In genomic region chr3:153791610-153792363, GRCm38 (mm10) we compare ENCODE assay signal across 13 mouse cellular contexts. TPM values are rescaled to one million over a fixed set of nuclear protein-coding genes. Genes with fewer than 3 reads are reported as not detected.
A peak's percentile ranks its signal among the peaks of the same experiment; 100 is the strongest.
DNase-seq lines count a peak whose midpoint lies in the region; ATAC-seq lines count a peak whose summit lies in the region.
"Had no signal": no experiment of that assay in that cellular context is flagged by ENCODE, and none has a peak within 500 bp of the region (broad histone marks: within the 10 kb centered on the region; RNA-seq: fewer than 3 reads in every experiment).

No protein-coding gene starts in this region.

- peak overlapping the region; percentile 83 for H3K27ac ChIP-seq in heart, embryonic 11.5 days (ENCODE audit: low read depth, low read length)
- H3K27ac ChIP-seq in midbrain, embryonic 10.5 days (replicated peaks) = 0 out of 2 replicates have a peak overlapping the region, but pooled peaks have one; percentile 9
- no peak overlapping the region for H3K27ac ChIP-seq in midbrain, embryonic 16.5 days (ENCODE audit: low read length)
- no peak overlapping the region for H3K27ac ChIP-seq in intestine, embryonic 15.5 days
- H3K27ac ChIP-seq in stomach, embryonic 16.5 days (ENCODE audit: low read length) = no peak overlapping the region
- H3K27ac ChIP-seq: embryonic facial prominence, embryonic 13.5 days had no signal

- H3K27me3 ChIP-seq in heart, embryonic 11.5 days (ENCODE audit: control insufficient read depth, insufficient read depth, low read length) = no peaks in the 10 kb centered on the region
- no peaks in the 10 kb centered on the region for H3K27me3 ChIP-seq in midbrain, embryonic 10.5 days (ENCODE audit: low read depth, poor library complexity, severe bottlenecking)
- no peaks in the 10 kb centered on the region for H3K27me3 ChIP-seq in midbrain, embryonic 16.5 days (ENCODE audit: control insufficient read depth, insufficient read depth, low read depth, low read length)
- no peaks in the 10 kb centered on the region for H3K27me3 ChIP-seq in intestine, embryonic 15.5 days (replicated peaks)
- H3K27me3 ChIP-seq in stomach, embryonic 16.5 days (ENCODE audit: control insufficient read depth, insufficient read depth, low read length) = no peaks in the 10 kb centered on the region
- H3K27me3 ChIP-seq: embryonic facial prominence, embryonic 13.5 days had no signal

- H3K36me3 ChIP-seq in heart, embryonic 11.5 days (ENCODE audit: control insufficient read depth, insufficient read depth, low read length) = no peaks in the 10 kb centered on the region
- H3K36me3 ChIP-seq in midbrain, embryonic 10.5 days = no peaks in the 10 kb centered on the region
- no peaks in the 10 kb centered on the region for H3K36me3 ChIP-seq in midbrain, embryonic 16.5 days (ENCODE audit: control insufficient read depth, insufficient read depth, low read length)
- H3K36me3 ChIP-seq in intestine, embryonic 15.5 days = no peaks in the 10 kb centered on the region
- no peaks in the 10 kb centered on the region for H3K36me3 ChIP-seq in stomach, embryonic 16.5 days (ENCODE audit: control insufficient read depth, insufficient read depth, low read length)
- H3K36me3 ChIP-seq: embryonic facial prominence, embryonic 13.5 days had no signal

- H3K4me1 ChIP-seq in heart, embryonic 11.5 days (ENCODE audit: control insufficient read depth, insufficient read depth, low read length) = peaks cover 14% of the 10 kb centered on the region; the same call in 1 of the 2 replicates
- 0 out of 2 replicates have a peak, but pooled peaks cover 2% of the 10 kb centered on the region for H3K4me1 ChIP-seq in midbrain, embryonic 10.5 days
- no peaks in the 10 kb centered on the region for H3K4me1 ChIP-seq in midbrain, embryonic 16.5 days (ENCODE audit: control insufficient read depth, insufficient read depth, low read length)
- no peaks in the 10 kb centered on the region for H3K4me1 ChIP-seq in intestine, embryonic 15.5 days (replicated peaks)
- H3K4me1 ChIP-seq in stomach, embryonic 16.5 days (ENCODE audit: control insufficient read depth, insufficient read depth, low read length) = no peaks in the 10 kb centered on the region
- H3K4me1 ChIP-seq: embryonic facial prominence, embryonic 13.5 days had no signal

- 20% methylated on average over 11 of the region's 11 CpGs for WGBS in heart, embryonic 11.5 days (ENCODE audit: insufficient replicate concordance)
- 84% methylated on average over 11 of the region's 11 CpGs for WGBS in midbrain, embryonic 10.5 days
- 91% methylated on average over 11 of the region's 11 CpGs for WGBS in midbrain, embryonic 16.5 days
- WGBS in intestine, embryonic 15.5 days = 59% methylated on average over 11 of the region's 11 CpGs
- 64% methylated on average over 11 of the region's 11 CpGs for WGBS in stomach, embryonic 16.5 days

- peak; percentile 96 for ATAC-seq in heart, embryonic 11.5 days (replicated peaks; ENCODE audit: insufficient number of reproducible peaks, low FRiP score, low TSS enrichment)
- ATAC-seq in midbrain, embryonic 16.5 days = no peak
- ATAC-seq in intestine, embryonic 15.5 days = peak; percentile 91
- ATAC-seq in stomach, embryonic 16.5 days (ENCODE audit: insufficient read depth, low FRiP score) = peak; percentile 85

- no peak for DNase-seq in heart, postnatal 25 days (ENCODE audit: low spot score)
- DNase-seq in midbrain, embryonic 10.5 days (ENCODE audit: low spot score) = no peak
- DNase-seq in frontal cortex, adult 2 months (ENCODE audit: extremely low spot score in 1 of 2, low spot score in 1 of 2) = no peak
- no peak for DNase-seq in natural killer cell, adult 2 months (ENCODE audit: low spot score in 2 of 2)

- intact Hi-C loops in heart, postnatal 25 days (cut with DNase I) = no loop called here

- no peaks in the 10 kb centered on the region for H3K9me3 ChIP-seq in heart, embryonic 11.5 days (replicated peaks; ENCODE audit: control insufficient read depth, low read length)
- no peaks in the 10 kb centered on the region for H3K9me3 ChIP-seq in midbrain, embryonic 10.5 days (replicated peaks)
- no peaks in the 10 kb centered on the region for H3K9me3 ChIP-seq in midbrain, embryonic 16.5 days (replicated peaks; ENCODE audit: control insufficient read depth, low read length, poor library complexity, severe bottlenecking)
- no peaks in the 10 kb centered on the region for H3K9me3 ChIP-seq in intestine, embryonic 15.5 days
- no peaks in the 10 kb centered on the region for H3K9me3 ChIP-seq in stomach, embryonic 16.5 days (replicated peaks; ENCODE audit: control insufficient read depth, low read length)
- H3K9me3 ChIP-seq: embryonic facial prominence, embryonic 13.5 days had no signal

- peak overlapping the region; percentile 36 for H3K4me2 ChIP-seq in heart, embryonic 11.5 days
- no peak overlapping the region for H3K4me2 ChIP-seq in midbrain, embryonic 16.5 days (ENCODE audit: low read length)
- no peak overlapping the region for H3K4me2 ChIP-seq in intestine, embryonic 15.5 days (replicated peaks)
- H3K4me2 ChIP-seq in stomach, embryonic 16.5 days (ENCODE audit: low read depth, low read length) = no peak overlapping the region
- H3K4me2 ChIP-seq: embryonic facial prominence, embryonic 13.5 days had no signal

- no peak overlapping the region for H3K4me3 ChIP-seq in heart, embryonic 11.5 days (ENCODE audit: low read depth, low read length)
- H3K4me3 ChIP-seq in midbrain, embryonic 10.5 days = no peak overlapping the region
- no peak overlapping the region for H3K4me3 ChIP-seq in midbrain, embryonic 16.5 days (ENCODE audit: low read depth, low read length)
- H3K4me3 ChIP-seq in intestine, embryonic 15.5 days (replicated peaks) = no peak overlapping the region
- no peak overlapping the region for H3K4me3 ChIP-seq in stomach, embryonic 16.5 days (replicated peaks; ENCODE audit: low read length)
- H3K4me3 ChIP-seq: embryonic facial prominence, embryonic 13.5 days had no signal

- H3K9ac ChIP-seq in heart, embryonic 11.5 days (ENCODE audit: low read depth, low read length) = peak overlapping the region; percentile 43; the same call in 1 of the 2 replicates
- no peak overlapping the region for H3K9ac ChIP-seq in midbrain, embryonic 16.5 days (ENCODE audit: low read depth, low read length)
- no peak overlapping the region for H3K9ac ChIP-seq in intestine, embryonic 15.5 days
- H3K9ac ChIP-seq in stomach, embryonic 16.5 days (ENCODE audit: low read length) = no peak overlapping the region
- H3K9ac ChIP-seq: embryonic facial prominence, embryonic 13.5 days had no signal

RNA-seq across cellular contexts. Expression of gene Asb17, which starts 52.2 kb away (rescaled TPM):
- 1.4 and 2.7 TPM in 2 replicates for polyA plus RNA-seq in heart, embryonic 11.5 days (2014; fragmentation: Nextera tagmentation; extraction: Ambion mirVana)
- not detected for total RNA-seq in heart, postnatal 25 days (2021)
- 0.47 and 0.68 TPM in 2 replicates for polyA plus RNA-seq in midbrain, embryonic 10.5 days (2016; fragmentation: Nextera tagmentation; extraction: Ambion mirVana)
- polyA plus RNA-seq in midbrain, embryonic 16.5 days (2015; fragmentation: Nextera tagmentation; extraction: Ambion mirVana) = 0.09 TPM in 1 of 2 replicates, not detected in the other
- 0.09 TPM in 1 of 2 replicates, not detected in the other for polyA plus RNA-seq in intestine, embryonic 15.5 days (2015; fragmentation: Nextera tagmentation; extraction: Ambion mirVana)
- 0.42 and 0.74 TPM in 2 replicates for polyA plus RNA-seq in stomach, embryonic 16.5 days (2015; fragmentation: Nextera tagmentation; extraction: Ambion mirVana)
- polyA plus RNA-seq in frontal cortex, adult 2 months (2012; rRNA removed) = not detected in 2 replicates
- total RNA-seq: gastrocnemius, adult 18-20 months; left cerebral cortex, postnatal 25 days; monocyte, adult 5-6 weeks had no signal
- polyA plus RNA-seq: kidney, embryonic 14.5 days had no signal

Comparison
In these comparisons a context has a peak if more than half of its experiments do, and no peak if none do; other contexts are left out.
1. H3K27ac ChIP-seq: peak in heart, embryonic 11.5 days (single experiment) and midbrain, embryonic 10.5 days (single experiment); none in midbrain, embryonic 16.5 days (single experiment), intestine, embryonic 15.5 days (single experiment) and stomach, embryonic 16.5 days (single experiment).